In genomic region chr19:26930295-26931283, GRCm38 (mm10) we compare ENCODE assay signal across 15 mouse cellular contexts. TPM values are rescaled to one million over a fixed set of nuclear protein-coding genes. Genes with fewer than 3 reads are reported as not detected.
DNase-seq lines count a peak whose midpoint lies in the region; TF ChIP-seq lines count a peak whose summit lies in the region.
"Had no signal": no experiment of that assay in that cellular context is flagged by ENCODE, and none has a peak within 500 bp of the region (broad histone marks: within the 10 kb centered on the region; RNA-seq: fewer than 3 reads in every experiment).

No protein-coding gene starts in this region.

- no peak overlapping the region for H3K27ac ChIP-seq in layer of hippocampus, adult 2 months
- H3K27ac ChIP-seq: limb, embryonic 13.5 days had no signal

- peak; percentile 14 to 36 for DNase-seq in layer of hippocampus, adult 2 months (ENCODE audit: low spot score in 2 of 2)
- DNase-seq in layer of hippocampus, adult 9-10 months (ENCODE audit: low spot score): no peak
- peak; percentile 7 for DNase-seq in adipocyte (ENCODE audit: low spot score)
- DNase-seq in embryo, embryonic 10.5 days (ENCODE audit: low spot score): peak; percentile 36
- DNase-seq in mesoderm, embryonic 11.5 days (ENCODE audit: low read depth, low spot score): peak; percentile 36
- DNase-seq in liver: no peak
- DNase-seq in kidney, postnatal 25 days: no peak
- DNase-seq: adrenal gland, postnatal 14 days; cerebellum, postnatal 36 days; gastrocnemius, postnatal 10 days; thymus, adult 2 months had no signal

- no peak overlapping the region for H3K4me3 ChIP-seq in layer of hippocampus, adult 2 months
- H3K4me3 ChIP-seq: limb, embryonic 13.5 days had no signal

- no peak for TF ChIP-seq CTCF in layer of hippocampus, adult 2 months (conservative IDR thresholded peaks at IDR 0.05)

RNA-seq across cellular contexts. Expression of gene Gm815, which starts 44.9 kb away (rescaled TPM):
- total RNA-seq in layer of hippocampus, adult 2 months (2021): not detected
- total RNA-seq: adrenal gland, postnatal 14 days; gastrocnemius, postnatal 10 days; heart, postnatal 25 days; left cerebral cortex, adult 18-20 months; MEL had no signal

Comparison
In these comparisons a context has a peak if more than half of its experiments do, and no peak if none do; other contexts are left out.
1. DNase-seq: peak in layer of hippocampus, adult 2 months (2 of 2), adipocyte (single experiment), embryo, embryonic 10.5 days (single experiment) and mesoderm, embryonic 11.5 days (single experiment); none in layer of hippocampus, adult 9-10 months (single experiment), liver (single experiment) and kidney, postnatal 25 days (0 of 2).